Mouse (Mus musculus) left cerebral cortex, postnatal 14 days (tissue): ENCODE results near the gene Maco1. TPM values are rescaled to one million over a fixed set of nuclear protein-coding genes. Genes with fewer than 3 reads are reported as not detected.

Experiments used
- DNase-seq, 2 experiments: peaks; one replicate each; pipeline ENCODE4 v3.0.0; 2021 to 2022; ENCODE audit warnings: low spot score in 2 of 2, mixed read lengths in 1 of 2
- intact Hi-C: fragments of 180-260 bp; cut with DNase I; formaldehyde crosslinking; loops from one replicate; pipeline ENCODE4 v1.15.1; 2025
- long read RNA-seq, 2 experiments: library from polyadenylated mRNA; stranded (forward); transcript quantifications; one replicate each; pipeline ENCODE4 v2.0.0; 2021
- total RNA-seq, 2 experiments: library from RNA; stranded (reverse); gene quantifications; 2 replicates each; pipeline ENCODE4 v1.2.3; 2021

Gene Maco1
- total RNA-seq = 10 to 100 TPM; 49.2 to 53.0 TPM
- long read RNA-seq, experiment 1, transcript Maco1-201 (11 exons, 3,826 nt) = major isoform, 48 of 66 reads
- long read RNA-seq, experiment 1, partial matches to known transcripts = 6 of 66 reads
- long read RNA-seq, experiment 1, other reads (novel, unspliced or antisense) = 12 of 66 reads
- long read RNA-seq, experiment 2, transcript Maco1-201 (11 exons, 3,826 nt) = major isoform, 18 of 34 reads
- long read RNA-seq, experiment 2, partial matches to known transcripts = 7 of 34 reads
- long read RNA-seq, experiment 2, other reads (novel, unspliced or antisense) = 9 of 34 reads

DNA sequence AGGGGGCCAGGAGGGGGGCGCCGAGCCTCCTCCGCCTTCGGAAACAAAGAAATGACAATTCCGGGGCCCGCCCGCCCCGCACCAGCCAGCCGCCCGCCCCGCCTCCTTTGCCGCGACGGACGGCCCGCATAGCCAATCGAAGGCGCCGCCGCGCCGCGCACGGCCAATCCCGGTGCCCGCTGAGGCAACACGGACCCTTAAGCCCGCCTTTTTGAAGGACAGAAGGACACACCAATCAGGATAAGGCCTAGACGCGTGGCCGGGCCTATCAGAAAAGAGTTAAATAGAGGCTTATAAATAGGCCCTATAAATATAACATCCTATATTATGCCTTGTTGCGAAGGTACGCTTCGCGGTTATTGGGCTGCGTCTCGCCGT lies at the start of gene Maco1:
Gene Maco1 (minus strand): TSS at position 87 of the 378 bp plus-strand sequence.
- intact Hi-C loops = loop anchor here (2.0 kb wide), 1 partner anchor 70 kb away; the partner anchor contains the start of gene Rsrp1
- peak; percentile 100 for DNase-seq

DNA sequence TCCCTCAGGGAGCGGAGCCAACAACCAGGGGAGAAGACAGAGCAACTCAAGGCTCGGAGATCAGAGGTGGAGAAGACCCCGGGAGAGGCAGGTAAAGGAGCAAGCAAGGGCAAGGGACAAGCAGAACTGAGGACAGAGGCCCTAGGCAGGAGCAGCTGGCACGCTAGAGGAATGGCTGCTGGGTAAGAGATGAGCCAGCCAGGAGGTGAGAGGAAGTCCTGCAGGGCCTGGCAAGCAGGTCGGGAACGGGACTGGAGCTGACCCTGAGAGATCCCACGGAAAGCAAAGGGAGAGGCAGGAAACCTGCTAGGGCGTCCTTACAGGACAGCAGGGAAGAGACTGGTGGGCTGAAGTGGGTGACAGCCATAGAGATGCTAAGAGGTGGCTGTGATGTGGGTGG lies 48.0 kb upstream of the Maco1 start:
- intact Hi-C loops = no loop called here
- no peak for DNase-seq

DNA sequence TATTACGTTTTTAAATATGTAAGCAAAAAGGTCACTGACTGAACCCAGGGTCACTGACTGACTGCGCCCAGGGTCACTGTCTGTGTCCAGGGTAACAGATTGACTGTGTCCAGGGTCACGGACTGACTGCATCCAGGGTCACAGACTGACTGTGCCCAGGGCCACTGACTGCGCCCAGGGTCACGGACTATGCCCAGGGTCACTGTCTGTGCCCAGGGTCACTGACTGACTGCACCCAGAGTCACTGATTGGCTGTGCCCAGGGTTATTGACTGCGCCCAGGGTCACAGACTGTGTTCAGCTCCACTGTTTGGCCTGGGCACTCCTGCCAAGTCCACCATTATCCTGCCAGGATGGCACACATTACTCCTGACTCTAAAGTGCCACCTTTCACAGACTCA lies 44.1 kb upstream of the Maco1 start:
- DNase-seq = no peak
- intact Hi-C loops = no loop called here

DNA sequence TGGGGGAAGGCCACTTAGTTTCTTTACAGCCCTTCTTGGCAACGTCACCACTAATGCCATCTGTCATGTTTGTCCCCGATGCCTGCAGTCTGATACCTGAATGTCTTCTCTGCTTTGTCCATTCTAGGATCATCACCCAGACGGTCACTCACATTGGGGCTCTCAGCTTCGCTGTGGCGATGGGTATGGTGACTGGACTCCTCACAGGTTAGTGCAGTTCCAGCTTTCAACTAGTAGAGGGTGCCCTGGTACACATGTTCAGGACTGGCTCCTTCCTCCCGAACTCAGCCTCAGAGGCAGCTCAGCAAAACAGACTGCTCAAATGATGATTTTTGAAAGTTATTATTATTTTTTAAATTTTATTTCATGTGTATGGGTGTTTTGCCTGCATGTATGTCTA lies 39.0 kb upstream of the Maco1 start:
- intact Hi-C loops = no loop called here
- peak; percentile 59 to 68 for DNase-seq

DNA sequence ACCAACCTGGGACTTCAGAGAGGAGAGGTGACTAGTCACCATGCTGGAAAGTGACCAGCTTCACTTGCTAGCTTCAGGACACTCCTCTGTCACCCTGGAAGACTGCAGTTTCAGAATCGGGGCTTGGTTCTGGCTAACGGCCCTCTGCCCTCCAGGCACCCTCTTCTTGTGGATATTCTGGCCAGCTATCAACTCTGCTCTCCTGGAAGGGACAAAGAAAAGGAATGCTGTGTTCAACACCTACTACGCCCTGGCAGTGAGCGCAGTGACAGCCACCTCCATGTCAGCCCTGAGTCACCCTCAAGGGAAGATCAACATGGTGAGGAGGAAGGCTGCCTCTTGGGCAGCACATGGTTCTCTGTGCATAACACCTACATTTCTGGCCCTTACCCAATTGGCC lies 31.2 kb upstream of the Maco1 start:
- intact Hi-C loops = no loop called here

DNA sequence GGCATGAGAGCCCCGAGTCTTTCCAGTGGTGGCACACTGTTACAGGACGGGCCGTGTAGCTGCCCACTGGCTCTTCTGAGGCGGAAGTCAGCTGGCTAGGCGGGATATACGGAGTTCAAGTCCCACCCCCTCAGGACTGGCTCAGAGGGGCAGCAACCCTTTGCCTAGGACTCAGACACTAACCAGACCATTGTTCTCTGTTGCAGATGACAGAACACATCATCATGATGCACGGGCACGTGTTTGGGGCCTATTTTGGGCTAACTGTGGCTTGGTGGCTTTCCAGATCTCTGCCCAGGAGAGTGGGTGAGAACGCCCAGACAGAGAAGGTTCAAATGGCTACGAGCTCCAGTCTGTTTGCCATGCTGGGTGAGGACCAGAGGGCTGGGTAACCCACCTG lies 30.7 kb upstream of the Maco1 start:
- no peak for DNase-seq
- intact Hi-C loops = no loop called here

More for the DNA sequence above, 31.2 kb upstream of the Maco1 start:
- no peak for DNase-seq

DNA sequence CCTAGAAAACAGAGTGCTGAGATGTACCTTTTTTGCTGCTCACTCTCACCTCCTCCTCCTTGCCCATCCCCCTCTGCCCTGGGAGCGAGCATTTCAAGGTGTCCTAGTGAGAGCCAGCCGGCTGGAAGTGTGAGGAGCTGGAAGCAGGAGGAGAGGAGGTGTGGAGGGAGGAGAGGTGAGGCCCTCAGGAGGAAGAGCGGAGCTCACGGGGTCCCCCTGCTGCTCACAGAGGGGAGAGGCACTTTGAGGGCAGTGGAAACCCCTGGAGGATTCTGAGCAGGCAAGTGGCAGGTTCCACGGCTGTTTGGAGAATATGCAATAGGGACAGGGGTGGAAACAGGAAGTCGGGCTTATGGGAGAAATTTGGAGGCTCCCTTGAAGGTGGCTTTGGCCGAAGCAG lies 30.1 kb upstream of the Maco1 start:
- peak in 1 of 2 experiments; percentile 14 for DNase-seq
- intact Hi-C loops = no loop called here

DNA sequence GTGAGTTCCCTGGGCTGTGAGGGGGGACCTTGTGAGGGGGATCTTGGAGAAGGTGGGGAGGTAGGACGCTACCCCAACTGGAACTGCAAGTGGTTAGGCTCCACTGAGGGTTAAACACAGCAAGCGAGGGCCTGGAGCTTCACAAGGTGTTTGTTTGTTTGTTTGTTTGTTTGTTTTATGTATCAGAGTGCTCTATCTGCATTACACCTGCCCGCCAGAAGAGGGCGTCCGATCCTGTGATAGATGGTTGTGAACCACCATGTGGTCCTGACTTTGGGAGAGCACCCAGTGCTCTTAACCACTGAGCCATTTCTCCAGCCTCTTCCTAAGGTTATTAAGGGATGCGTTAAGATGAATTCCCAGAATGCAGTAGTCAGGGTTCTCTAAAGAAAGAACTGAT lies 26.9 kb upstream of the Maco1 start:
- intact Hi-C loops = no loop called here
- DNase-seq = no peak

DNA sequence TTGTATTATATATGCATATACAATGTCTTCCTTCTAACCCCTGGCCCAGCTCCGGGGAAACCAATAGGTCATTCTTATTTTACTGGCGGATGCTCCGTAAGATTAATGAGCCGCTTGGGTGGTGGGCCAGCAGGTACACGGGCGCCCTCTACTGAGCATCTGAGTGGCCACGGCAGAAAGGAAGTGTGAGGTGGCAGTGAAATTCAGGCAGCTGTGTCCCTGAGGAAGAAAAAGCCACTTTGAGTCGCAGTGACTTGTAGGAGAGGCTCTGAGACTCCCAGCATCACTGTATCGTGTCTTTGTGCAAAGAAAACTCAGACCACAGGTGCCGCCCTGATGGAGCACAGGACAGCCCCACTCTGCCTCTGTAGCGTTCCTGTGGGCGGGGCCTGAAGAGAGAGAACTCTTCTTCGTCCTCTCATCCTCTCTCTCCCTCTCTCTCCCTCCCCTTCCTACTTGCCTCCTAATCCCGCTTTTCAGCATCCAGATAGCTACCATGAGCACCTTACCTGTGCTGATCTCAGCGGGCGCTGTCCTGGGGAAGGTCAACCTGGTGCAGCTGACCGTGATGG lies 26.4 kb upstream of the Maco1 start:
- peak; percentile 65 to 79 for DNase-seq
- intact Hi-C loops = loop anchor here (5.0 to 10.0 kb wide), 2 partner anchors 87 to 335 kb away; no protein-coding TSS in a partner anchor

DNA sequence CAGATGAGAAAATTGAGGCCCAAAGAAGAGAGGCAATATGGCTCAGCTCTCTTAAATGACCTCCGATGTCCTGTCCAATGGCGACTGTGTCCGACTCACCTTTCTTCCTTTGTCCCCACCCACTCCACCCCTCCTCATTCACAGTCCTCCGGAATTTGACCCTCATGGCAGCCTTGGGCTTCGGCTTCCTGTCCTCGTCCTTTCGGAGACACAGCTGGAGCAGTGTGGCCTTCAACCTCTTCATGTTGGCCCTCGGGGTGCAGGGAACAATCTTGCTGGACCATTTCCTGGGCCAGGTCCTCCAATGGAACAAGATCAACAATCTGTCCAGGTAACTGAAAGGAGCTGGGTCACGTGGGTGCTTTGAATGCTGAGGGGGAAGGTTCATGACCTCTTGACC lies 23.0 kb upstream of the Maco1 start:
- intact Hi-C loops = loop anchor here (5.0 to 10.0 kb wide), 2 partner anchors 84 to 331 kb away; no protein-coding TSS in a partner anchor
- no peak for DNase-seq

DNA sequence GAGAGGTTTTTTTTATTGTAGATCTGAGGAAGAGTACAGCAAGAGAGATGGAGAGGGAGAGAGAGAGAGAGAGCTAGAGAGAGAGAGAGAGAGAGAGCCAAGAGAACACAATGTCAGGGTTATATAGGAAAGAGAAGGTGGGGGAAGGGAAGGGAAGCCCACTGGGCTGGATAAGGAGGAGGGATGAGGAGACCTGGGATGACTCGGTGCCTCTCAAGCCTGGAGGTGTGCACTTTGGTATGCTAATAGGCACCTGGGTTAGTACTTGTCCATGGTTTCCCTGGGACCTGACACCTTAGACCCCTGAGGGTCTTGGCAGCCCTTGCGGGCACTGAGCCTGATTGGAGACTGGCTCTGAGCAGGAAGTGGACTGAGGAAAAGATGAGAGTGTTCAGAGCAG lies 18.8 kb upstream of the Maco1 start:
- DNase-seq = no peak
- intact Hi-C loops = loop anchor here (10.0 kb wide), 1 partner anchor 327 kb away; no protein-coding TSS in a partner anchor

DNA sequence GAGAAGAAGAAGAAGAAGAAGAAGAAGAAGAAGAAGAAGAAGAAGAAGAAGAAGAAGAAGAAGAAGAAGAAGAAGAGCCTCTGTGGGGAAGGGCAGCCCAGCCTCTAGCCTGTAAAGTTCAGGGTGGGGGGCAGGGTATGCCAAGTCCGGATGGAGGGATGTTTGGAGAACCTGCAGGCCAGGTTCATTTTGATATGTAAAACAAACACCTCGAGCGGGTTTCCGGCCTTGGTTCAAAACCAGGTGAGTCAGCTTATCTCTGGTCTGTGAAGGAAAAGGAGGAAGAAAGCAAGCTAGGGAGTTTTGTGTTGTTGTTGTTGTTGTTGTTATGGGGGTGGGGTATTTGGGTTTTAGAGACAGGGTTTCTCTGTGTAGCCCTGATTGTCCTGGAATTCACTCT lies 18.3 kb upstream of the Maco1 start:
- DNase-seq = no peak
- intact Hi-C loops = loop anchor here (10.0 kb wide), 1 partner anchor 327 kb away; no protein-coding TSS in a partner anchor

DNA sequence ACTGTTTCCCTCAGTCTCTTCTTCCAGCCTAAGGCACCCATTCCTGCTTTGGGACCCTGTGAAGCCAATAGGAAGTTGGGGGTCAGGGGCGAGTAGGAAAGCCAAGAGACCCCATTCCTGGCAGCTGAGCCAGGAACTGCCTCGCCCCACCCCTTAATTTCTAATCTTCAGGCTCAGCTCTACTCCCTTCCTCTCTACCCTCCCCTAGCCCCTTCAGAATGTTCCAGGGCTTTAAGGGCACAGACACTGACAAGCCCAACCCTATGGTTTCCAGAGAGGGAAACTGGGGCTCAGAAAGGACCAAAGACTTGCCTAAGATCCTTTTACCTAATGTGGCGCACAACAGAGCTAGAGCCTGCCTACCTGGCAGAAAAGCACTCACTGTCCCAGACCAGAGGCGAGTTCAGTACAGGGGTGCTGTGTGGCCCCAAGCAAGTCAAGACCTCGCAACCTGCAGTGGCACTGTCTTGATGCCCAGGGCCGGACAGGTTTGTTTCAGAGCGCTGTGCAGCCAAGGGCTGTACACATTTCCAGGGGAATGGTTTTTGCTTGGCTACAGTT lies 16.8 kb upstream of the Maco1 start:
- intact Hi-C loops = loop anchor here (10.0 kb wide), 1 partner anchor 325 kb away; no protein-coding TSS in a partner anchor
- DNase-seq = no peak

DNA sequence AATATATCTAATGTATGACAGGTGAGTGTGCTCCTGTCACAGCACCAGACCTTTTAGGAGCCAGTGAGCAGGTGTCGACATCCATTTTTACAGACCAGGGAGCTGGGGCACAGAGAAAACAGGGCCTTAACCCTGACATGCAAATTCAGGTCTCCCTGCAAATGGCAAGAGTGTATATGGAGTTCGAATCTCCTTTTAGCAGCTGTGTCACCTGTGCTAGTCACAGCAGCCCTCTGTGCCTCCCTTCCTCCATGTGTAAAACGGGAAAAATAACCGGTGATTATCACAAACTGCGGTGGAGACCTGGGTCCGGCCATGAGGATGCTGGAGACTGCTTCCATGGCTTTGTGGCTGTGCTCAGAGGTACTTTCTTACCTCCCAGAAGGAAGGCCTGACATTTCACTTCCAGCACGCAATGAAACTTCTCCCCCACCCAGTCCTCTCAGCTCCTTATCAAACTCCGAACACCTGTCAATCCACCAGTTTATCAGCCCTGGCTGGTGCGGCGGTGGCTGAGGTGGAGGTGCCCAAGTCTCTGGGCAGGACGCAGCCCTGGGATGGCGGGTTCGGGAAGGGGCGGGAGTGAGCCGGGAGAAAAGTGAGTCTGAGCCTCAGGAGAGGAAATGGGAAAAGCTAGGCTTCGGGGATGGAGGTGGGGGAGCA lies 16.1 kb upstream of the Maco1 start:
- intact Hi-C loops = no loop called here
- no peak for DNase-seq

DNA sequence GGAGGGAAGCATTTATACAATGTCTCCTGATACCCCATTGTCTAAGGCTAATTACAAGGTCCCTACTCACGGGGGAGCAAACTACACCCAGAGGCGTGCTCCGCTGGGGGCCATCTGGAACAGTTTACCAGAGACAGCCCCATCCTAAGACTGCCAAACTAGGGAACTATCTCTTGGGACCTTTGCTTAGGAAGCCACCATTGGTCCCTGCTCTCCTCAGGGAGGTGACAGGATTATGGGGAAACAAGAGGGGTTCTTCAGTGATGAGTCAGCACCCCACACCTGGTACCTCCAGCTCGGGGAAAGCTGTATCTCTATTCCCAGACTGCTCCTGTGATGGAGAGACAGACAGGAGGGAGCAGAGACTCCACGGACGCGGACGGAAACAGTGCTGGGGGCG lies 15.3 kb upstream of the Maco1 start:
- intact Hi-C loops = no loop called here
- no peak for DNase-seq

DNA sequence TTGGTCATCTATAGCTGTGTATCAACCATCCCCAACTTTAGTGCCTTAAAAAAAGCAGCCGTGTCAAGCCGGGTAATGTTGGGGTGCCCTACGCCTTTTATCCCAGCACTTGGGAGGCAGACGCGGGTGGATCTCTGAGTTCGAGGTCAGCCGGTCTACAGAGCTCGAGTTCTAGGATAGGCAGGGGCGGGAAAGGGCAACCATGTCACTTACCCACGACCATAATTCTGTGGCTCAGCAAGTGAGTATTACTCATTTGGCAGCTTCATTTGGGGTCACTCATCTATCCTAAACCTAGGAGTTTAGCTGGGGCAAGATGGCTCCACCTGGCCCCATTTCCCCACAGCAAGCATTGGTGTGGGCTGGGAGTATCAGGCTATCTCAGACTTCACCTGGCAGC lies 14.9 kb upstream of the Maco1 start:
- DNase-seq = no peak
- intact Hi-C loops = no loop called here

DNA sequence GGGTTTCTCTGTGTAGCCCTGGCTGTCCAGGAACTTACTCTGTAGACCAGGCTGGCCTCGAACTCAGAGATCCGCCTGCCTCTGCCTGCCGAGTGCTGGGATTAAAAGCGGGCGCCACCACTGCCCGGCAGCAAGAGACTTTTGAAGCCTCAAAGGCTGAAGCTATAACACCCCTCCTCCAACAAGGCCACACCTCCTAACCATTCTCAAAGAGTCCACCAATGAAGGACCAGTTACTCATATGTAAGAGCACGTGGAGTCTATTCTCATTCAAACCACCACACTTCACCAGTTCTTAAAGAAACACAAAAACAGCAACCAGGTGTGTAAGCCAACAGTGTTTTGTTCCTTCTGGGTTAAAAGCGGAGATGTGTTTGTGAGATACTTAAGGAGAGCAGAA lies 14.5 kb upstream of the Maco1 start:
- DNase-seq = no peak

DNA sequence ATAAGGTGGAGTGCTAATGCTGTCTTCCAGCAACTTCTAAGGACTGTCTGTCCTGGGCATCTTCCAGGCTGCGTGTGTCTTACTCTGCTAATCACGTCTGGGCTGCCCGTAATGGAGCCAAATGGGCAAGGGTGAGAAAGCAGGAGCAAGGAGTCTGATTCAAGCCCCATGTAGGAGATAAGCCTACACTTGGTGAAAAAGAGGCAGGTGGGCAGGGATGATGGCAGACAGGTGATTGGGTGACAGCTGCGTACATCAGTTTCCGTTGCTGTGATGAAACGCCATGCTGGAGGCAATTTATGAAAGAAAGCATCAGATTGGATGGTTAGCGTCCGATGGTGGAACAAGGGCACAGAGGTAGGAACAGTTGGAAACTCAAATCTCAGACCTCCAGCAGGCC lies 14.1 kb upstream of the Maco1 start:
- no peak for DNase-seq
- intact Hi-C loops = no loop called here

More for the DNA sequence above, 14.5 kb upstream of the Maco1 start:
- intact Hi-C loops = no loop called here

DNA sequence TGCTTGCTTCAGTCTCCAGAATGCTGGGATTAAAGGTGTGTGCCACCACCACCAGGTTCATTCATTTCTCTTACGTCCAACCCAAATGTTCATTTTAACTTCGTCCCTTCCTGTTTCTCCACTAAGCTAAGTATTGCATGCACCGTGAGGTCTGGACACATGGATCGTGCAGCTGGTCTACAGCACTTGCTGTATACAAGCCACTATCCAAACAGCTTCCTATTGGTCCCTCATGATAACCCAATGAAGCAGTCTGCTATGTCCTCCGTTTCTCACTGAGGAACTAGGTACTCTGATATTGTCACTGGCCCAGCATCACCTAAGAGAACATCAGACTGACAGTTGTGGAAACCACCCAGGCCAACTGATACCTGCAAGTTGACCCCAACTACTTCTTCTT lies 12.6 kb upstream of the Maco1 start:
- intact Hi-C loops = no loop called here
- DNase-seq = no peak

DNA sequence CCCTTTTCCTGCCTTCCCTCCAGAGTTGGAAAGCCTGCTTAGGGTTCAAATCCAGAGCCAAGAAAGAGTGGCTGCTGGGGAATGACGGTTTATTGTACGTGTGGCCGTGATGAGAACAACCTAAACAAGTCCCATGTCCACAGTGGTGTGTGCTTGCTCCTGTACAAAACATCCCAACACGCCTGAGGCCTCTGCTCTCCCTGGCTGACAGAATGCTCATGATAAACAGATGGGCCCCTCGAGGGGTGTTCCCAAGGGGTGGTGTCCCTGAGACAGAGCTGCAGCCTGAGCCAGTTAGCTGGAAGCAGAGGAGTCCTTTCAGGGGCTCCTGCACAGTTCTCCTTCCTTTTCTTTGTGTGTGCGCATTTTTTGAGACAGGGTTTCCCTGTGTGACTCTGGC lies 12.2 kb upstream of the Maco1 start:
- intact Hi-C loops = no loop called here
- DNase-seq = no peak
